Mouse (Mus musculus) spleen, adult 2 months (tissue): Measurements from ENCODE around the gene Rab7.

Experiments used
- CTCF ChIP-seq: fragments of 200-500 bp; IDR thresholded peaks from 2 replicates; pipeline ENCODE4 v1.5.1; 2011; ENCODE audit warnings: mild to moderate bottlenecking, inconsistent platforms; ENCODE audit not compliant: insufficient read depth, insufficient read length, insufficient replicate concordance; ENCODE audit errors: extremely low read depth
- POLR2A ChIP-seq: fragments of 200-500 bp; IDR thresholded peaks from 2 replicates; pipeline ENCODE4 v1.6.1; 2011; ENCODE audit warnings: low read depth, low read length, inconsistent platforms

DNA sequence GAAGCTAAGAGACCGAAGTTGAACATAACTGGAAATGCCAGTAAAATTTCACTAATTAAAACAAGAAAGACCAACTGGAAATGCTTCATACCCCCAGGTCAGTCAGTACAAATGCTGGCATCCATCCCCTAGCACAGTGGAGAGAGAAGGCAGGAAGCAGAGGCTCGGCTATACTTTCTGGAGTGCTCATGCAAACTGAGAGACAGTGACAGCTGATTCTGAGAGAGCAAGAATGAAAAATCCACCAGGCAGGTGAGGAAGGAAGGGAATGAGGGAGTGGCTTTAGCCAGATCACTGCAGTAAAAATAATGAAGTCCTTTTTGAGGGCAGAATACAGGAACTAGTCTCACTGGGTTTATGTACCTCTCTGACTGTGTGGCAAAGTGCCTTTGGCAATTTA lies 25.9 kb downstream of the Rab7 start:
- TF ChIP-seq CTCF (no peak), POLR2A (no peak)
